Mouse (Mus musculus): ENCODE measurements at regions not wholly inside any gene's neighbourhood (a gene's known extent, or its start where the extent isn't known, plus 50 kb on each side); places are given as distances from the start of the nearest gene placed in this dataset.

DNA sequence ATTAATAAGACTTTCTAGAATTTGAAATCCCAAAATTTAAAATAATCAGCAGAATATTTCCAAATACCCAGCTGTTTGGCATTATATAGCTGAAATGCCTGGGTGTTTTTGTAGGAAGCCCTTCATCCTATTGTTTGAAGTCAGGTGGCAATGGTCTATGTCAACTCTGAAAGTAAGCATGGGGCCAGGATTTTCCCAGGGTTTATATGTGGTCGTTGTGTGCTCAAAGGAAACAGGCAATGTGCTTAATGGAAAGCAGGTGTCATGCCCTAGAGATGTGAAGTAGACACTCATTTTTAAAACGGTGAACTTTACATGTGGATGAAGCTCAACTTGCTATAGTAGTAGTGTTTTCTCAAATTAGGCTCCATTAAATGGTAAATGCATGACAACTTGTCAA lies 105.4 kb upstream of the Mocs2 start:
- Histone ChIP-seq H3K27me3 (ENCODE audit: control insufficient read depth, insufficient read depth, insufficient read length) (no peaks in the 10 kb centered on the region), H3K79me2 (ENCODE audit: control insufficient read depth, insufficient read depth) (no peaks in the 10 kb centered on the region), H3K36me3 (ENCODE audit: control insufficient read depth, insufficient read depth) (no peaks in the 10 kb centered on the region), H3K4me3 (ENCODE audit: insufficient read depth, poor library complexity, severe bottlenecking) (no peak overlapping the region), H3K79me3 (ENCODE audit: low read depth) (no peaks in the 10 kb centered on the region), H3ac (ENCODE audit: control insufficient read depth, insufficient read length, low read depth) (no peak overlapping the region)
- no peak for TF ChIP-seq CEBPB (IDR thresholded peaks at IDR 0.05; ENCODE audit: low read depth)
- TF ChIP-seq CTCF (IDR thresholded peaks at IDR 0.05; ENCODE audit: control insufficient read depth, insufficient read depth, insufficient read length): no peak
- TF ChIP-seq MAX (IDR thresholded peaks at IDR 0.05): no peak
- TF ChIP-seq MYOG (IDR thresholded peaks at IDR 0.05; ENCODE audit: control insufficient read depth, extremely low read depth, insufficient read length): no peak
- TF ChIP-seq MYOD1 (IDR thresholded peaks at IDR 0.05; ENCODE audit: control insufficient read depth, insufficient read length, low read depth): no peak
- no peak for TF ChIP-seq FOSL1 (IDR thresholded peaks at IDR 0.05; ENCODE audit: insufficient read depth, low read length, poor library complexity, severe bottlenecking)
- TF ChIP-seq USF1 (IDR thresholded peaks at IDR 0.05; ENCODE audit: low read depth): no peak

DNA sequence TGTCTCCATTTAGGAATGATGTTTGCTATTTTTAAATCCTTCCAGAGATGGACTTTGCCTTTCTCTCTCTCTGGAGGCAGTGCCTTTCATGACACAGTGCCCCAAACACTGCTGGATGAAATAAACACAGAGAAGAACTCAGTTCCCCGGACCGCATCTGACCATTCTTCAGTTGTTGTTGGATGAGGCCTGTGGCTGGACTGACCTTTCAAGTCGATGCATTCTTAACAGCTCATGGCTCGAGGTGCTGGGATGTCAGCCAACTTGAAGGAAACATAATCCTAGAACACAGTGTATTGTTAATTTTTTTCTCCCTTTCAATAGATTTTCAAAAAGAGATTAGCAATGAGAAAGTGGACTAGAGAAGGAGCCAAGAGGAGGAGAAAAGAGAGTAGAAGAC lies 98.3 kb upstream of the Mocs2 start:
- Histone ChIP-seq H3K4me3 (ENCODE audit: insufficient read depth, poor library complexity, severe bottlenecking) (no peak overlapping the region), H3K36me3 (ENCODE audit: control insufficient read depth, insufficient read depth) (no peaks in the 10 kb centered on the region), H3ac (ENCODE audit: control insufficient read depth, insufficient read length, low read depth) (no peak overlapping the region), H3K79me2 (ENCODE audit: control insufficient read depth, insufficient read depth) (no peaks in the 10 kb centered on the region), H3K79me3 (ENCODE audit: low read depth) (no peaks in the 10 kb centered on the region), H3K27me3 (ENCODE audit: control insufficient read depth, insufficient read depth, insufficient read length) (no peaks in the 10 kb centered on the region)
- TF ChIP-seq USF1 (IDR thresholded peaks at IDR 0.05; ENCODE audit: low read depth) (no peak), MAX (IDR thresholded peaks at IDR 0.05) (no peak), MYOG (IDR thresholded peaks at IDR 0.05; ENCODE audit: control insufficient read depth, extremely low read depth, insufficient read length) (no peak), MYOD1 (IDR thresholded peaks at IDR 0.05; ENCODE audit: control insufficient read depth, insufficient read length, low read depth) (no peak), CEBPB (IDR thresholded peaks at IDR 0.05; ENCODE audit: low read depth) (no peak), CTCF (IDR thresholded peaks at IDR 0.05; ENCODE audit: control insufficient read depth, insufficient read depth, insufficient read length) (no peak)

DNA sequence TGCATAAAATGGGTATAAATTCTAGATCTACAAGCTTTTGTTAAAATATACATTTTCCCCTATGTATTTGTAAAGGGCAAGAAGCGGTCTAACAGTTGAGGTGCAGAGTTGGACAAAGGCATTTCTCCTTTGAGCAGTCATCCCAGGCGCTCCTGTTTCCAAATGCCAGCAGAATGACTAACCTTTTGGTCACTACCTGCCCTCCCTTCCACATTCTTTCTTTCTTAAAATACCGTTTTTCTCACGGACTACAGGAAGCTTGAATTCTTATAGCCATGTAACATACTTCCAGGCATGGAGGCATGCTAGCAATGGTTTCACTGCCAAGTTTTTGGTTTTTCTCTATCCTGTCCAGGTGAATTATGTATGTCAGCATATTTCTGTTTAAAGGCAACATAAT lies 91.2 kb upstream of the Mocs2 start:
- Histone ChIP-seq H3K27me3 (ENCODE audit: control insufficient read depth, insufficient read depth, insufficient read length) (no peaks in the 10 kb centered on the region), H3K79me2 (ENCODE audit: control insufficient read depth, insufficient read depth) (no peaks in the 10 kb centered on the region), H3ac (ENCODE audit: control insufficient read depth, insufficient read length, low read depth) (no peak overlapping the region), H3K36me3 (ENCODE audit: control insufficient read depth, insufficient read depth) (no peaks in the 10 kb centered on the region), H3K79me3 (ENCODE audit: low read depth) (no peaks in the 10 kb centered on the region), H3K4me3 (ENCODE audit: insufficient read depth, poor library complexity, severe bottlenecking) (no peak overlapping the region)
- TF ChIP-seq CTCF (IDR thresholded peaks at IDR 0.05; ENCODE audit: control insufficient read depth, insufficient read depth, insufficient read length) (no peak), MYOD1 (IDR thresholded peaks at IDR 0.05; ENCODE audit: control insufficient read depth, insufficient read length, low read depth) (no peak), MYOG (IDR thresholded peaks at IDR 0.05; ENCODE audit: control insufficient read depth, extremely low read depth, insufficient read length) (no peak), FOSL1 (IDR thresholded peaks at IDR 0.05; ENCODE audit: insufficient read depth, low read length, poor library complexity, severe bottlenecking) (no peak), USF1 (IDR thresholded peaks at IDR 0.05; ENCODE audit: low read depth) (no peak), CEBPB (IDR thresholded peaks at IDR 0.05; ENCODE audit: low read depth) (no peak), MAX (IDR thresholded peaks at IDR 0.05) (no peak)

DNA sequence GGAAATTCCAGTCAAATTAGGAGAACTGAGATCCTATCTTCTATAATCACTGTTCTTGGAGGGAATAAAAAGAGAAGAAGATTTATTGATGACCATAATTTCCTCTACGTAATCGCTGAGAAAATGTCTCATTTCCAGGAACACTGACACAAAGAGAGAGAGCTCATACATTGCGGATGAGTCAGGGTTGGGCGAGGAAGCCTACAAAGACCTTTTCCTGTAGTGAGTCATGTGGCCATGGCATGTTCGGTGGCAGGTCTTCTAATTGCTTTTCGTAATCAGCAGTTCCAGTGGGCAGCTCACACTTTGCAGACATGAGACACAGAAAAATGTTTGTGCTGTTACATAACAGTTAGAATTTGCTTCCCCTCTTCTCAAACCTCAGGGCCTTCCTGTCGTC lies 83.0 kb upstream of the Mocs2 start:
- H3K36me3 ChIP-seq (ENCODE audit: control insufficient read depth, insufficient read depth): no peaks in the 10 kb centered on the region
- no peak overlapping the region for H3K4me3 ChIP-seq (ENCODE audit: insufficient read depth, poor library complexity, severe bottlenecking)
- H3K27me3 ChIP-seq (ENCODE audit: control insufficient read depth, insufficient read depth, insufficient read length): no peaks in the 10 kb centered on the region
- no peaks in the 10 kb centered on the region for H3K79me3 ChIP-seq (ENCODE audit: low read depth)
- H3K79me2 ChIP-seq (ENCODE audit: control insufficient read depth, insufficient read depth): no peaks in the 10 kb centered on the region
- H3ac ChIP-seq (ENCODE audit: control insufficient read depth, insufficient read length, low read depth): no peak overlapping the region
- TF ChIP-seq USF1 (IDR thresholded peaks at IDR 0.05; ENCODE audit: low read depth) (peak; percentile 79), FOSL1 (IDR thresholded peaks at IDR 0.05; ENCODE audit: insufficient read depth, low read length, poor library complexity, severe bottlenecking) (peak; percentile 89), MYOD1 (IDR thresholded peaks at IDR 0.05; ENCODE audit: control insufficient read depth, insufficient read length, low read depth) (peak; percentile 36), CTCF (IDR thresholded peaks at IDR 0.05; ENCODE audit: control insufficient read depth, insufficient read depth, insufficient read length) (no peak)

DNA sequence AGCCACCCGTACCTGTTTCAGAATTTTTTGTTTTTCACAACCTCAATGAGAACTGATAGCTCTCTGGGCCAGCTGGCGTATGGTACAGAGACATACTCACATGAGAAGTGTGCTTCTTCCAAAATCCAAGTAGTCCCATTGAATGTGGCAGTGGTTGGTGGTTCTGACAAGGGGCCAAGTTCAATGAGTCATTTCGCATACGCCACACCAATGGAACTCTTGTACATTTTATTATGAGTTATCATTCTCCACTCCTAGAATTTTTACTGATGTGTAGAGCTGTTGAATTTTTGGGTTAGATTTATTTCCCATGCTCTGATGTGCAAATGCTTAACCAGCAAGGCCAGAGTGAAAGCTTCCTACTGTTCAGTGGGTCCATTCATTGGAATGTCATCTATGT lies 82.0 kb upstream of the Mocs2 start:
- Histone ChIP-seq H3K79me3 (ENCODE audit: low read depth) (no peaks in the 10 kb centered on the region), H3K79me2 (ENCODE audit: control insufficient read depth, insufficient read depth) (no peaks in the 10 kb centered on the region), H3K36me3 (ENCODE audit: control insufficient read depth, insufficient read depth) (no peaks in the 10 kb centered on the region), H3K27me3 (ENCODE audit: control insufficient read depth, insufficient read depth, insufficient read length) (no peaks in the 10 kb centered on the region), H3ac (ENCODE audit: control insufficient read depth, insufficient read length, low read depth) (no peak overlapping the region), H3K4me3 (ENCODE audit: insufficient read depth, poor library complexity, severe bottlenecking) (no peak overlapping the region)
- TF ChIP-seq MYOD1 (IDR thresholded peaks at IDR 0.05; ENCODE audit: control insufficient read depth, insufficient read length, low read depth) (no peak), FOSL1 (IDR thresholded peaks at IDR 0.05; ENCODE audit: insufficient read depth, low read length, poor library complexity, severe bottlenecking) (peak; percentile 82), MAX (IDR thresholded peaks at IDR 0.05) (peak; percentile 40), USF1 (IDR thresholded peaks at IDR 0.05; ENCODE audit: low read depth) (no peak), MYOG (IDR thresholded peaks at IDR 0.05; ENCODE audit: control insufficient read depth, extremely low read depth, insufficient read length) (no peak), CTCF (IDR thresholded peaks at IDR 0.05; ENCODE audit: control insufficient read depth, insufficient read depth, insufficient read length) (no peak), CEBPB (IDR thresholded peaks at IDR 0.05; ENCODE audit: low read depth) (no peak)

DNA sequence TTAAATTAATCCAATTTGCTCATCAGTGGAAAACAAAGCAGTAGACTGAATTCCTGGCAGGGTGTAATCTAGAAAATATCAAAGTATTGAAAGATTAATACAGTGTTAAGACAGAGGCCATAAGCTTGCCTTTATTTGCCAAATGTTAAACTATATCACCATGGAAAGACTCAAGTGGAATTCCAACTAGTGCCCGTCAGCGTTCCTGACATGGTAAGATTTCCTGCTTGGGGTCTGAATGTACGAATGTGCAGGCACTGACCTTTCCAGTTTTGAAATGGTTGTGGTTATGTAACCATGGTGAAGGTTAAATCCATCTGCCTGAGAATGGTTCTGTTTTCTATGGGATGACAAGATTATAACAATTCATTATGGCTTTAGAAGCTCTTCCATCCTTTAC lies 75.5 kb upstream of the Mocs2 start:
- no peak for TF ChIP-seq MYOD1 (IDR thresholded peaks at IDR 0.05; ENCODE audit: control insufficient read depth, insufficient read length, low read depth)
- TF ChIP-seq MYOG (IDR thresholded peaks at IDR 0.05; ENCODE audit: control insufficient read depth, extremely low read depth, insufficient read length): no peak
- no peak for TF ChIP-seq FOSL1 (IDR thresholded peaks at IDR 0.05; ENCODE audit: insufficient read depth, low read length, poor library complexity, severe bottlenecking)
- no peak for TF ChIP-seq CEBPB (IDR thresholded peaks at IDR 0.05; ENCODE audit: low read depth)
- no peak for TF ChIP-seq CTCF (IDR thresholded peaks at IDR 0.05; ENCODE audit: control insufficient read depth, insufficient read depth, insufficient read length)
- H3ac ChIP-seq (ENCODE audit: control insufficient read depth, insufficient read length, low read depth): no peak overlapping the region
- H3K79me2 ChIP-seq (ENCODE audit: control insufficient read depth, insufficient read depth): no peaks in the 10 kb centered on the region
- H3K27me3 ChIP-seq (ENCODE audit: control insufficient read depth, insufficient read depth, insufficient read length): no peaks in the 10 kb centered on the region
- H3K79me3 ChIP-seq (ENCODE audit: low read depth): no peaks in the 10 kb centered on the region
- H3K4me3 ChIP-seq (ENCODE audit: insufficient read depth, poor library complexity, severe bottlenecking): no peak overlapping the region
- H3K36me3 ChIP-seq (ENCODE audit: control insufficient read depth, insufficient read depth): no peaks in the 10 kb centered on the region
